Mouse (Mus musculus): ENCODE results near the gene Dlat.
A peak's percentile ranks its signal among the peaks of the same experiment; 100 is the strongest.

Dlat gene

GRCm38 (mm10) chr9:50593544-50593943 is 66.0 kb downstream of the Dlat start:
- peak; percentile 11 for DNase-seq (ENCODE audit: extremely low spot score)

- no peak for DNase-seq (ENCODE audit: extremely low spot score)
Observed at GRCm38 (mm10) chr9:50592955-50593354, 66.6 kb downstream of the Dlat start.

GRCm38 (mm10) chr9:50590856-50591518 is 68.6 kb downstream of the Dlat start:
- DNase-seq (ENCODE audit: extremely low spot score), result no peak

- DNase-seq (ENCODE audit: extremely low spot score), result no peak
Observed at GRCm38 (mm10) chr9:50586955-50587354, 72.6 kb downstream of the Dlat start.

GRCm38 (mm10) chr9:50585145-50585818 is 74.3 kb downstream of the Dlat start:
- no peak for DNase-seq (ENCODE audit: extremely low spot score)

Data from embryo, embryonic 9.5 days (tissue).